Mouse (Mus musculus): ENCODE data around the gene Hist1h4i. TPM values are rescaled to one million over a fixed set of nuclear protein-coding genes. Genes with fewer than 3 reads are reported as not detected.
"Not testable (repeated sequence)": the region's sequence is repeated elsewhere in the genome, so short reads cannot be mapped to it uniquely, and the experiment has no call there.

The Hist1h4i gene
- 31.8 TPM for polyA plus RNA-seq (2012; fragmentation: generic; extraction: Trizol)
- long read RNA-seq, experiment 1, partial matches to known transcripts: 0 of 4 reads
- long read RNA-seq, experiment 1, other reads (novel, unspliced or antisense): 0 of 4 reads
- long read RNA-seq, experiment 2: 0 reads

DNA sequence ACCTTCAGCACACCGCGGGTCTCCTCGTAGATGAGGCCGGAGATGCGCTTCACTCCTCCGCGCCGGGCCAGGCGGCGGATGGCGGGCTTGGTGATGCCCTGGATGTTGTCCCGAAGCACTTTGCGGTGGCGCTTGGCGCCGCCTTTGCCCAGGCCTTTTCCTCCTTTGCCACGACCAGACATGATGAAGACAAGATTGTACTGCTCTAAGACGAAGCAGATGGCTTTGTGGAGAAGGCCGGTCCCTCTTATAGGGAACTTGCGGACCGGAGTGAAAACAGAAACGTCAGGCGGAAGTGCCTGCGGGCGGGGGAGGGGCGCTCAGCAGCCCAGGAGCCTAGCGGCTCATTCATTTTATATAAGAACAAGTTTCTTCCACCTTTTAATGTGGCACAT is at the start of gene Hist1h4i:
Gene Hist1h4i, minus strand, starts transcription at position 221 of the 395 bp plus-strand sequence.
- Histone ChIP-seq H3ac (ENCODE audit: control insufficient read depth, insufficient read length, low read depth) (peak within 1 kb of the TSS; percentile 87), H3K4me3 (ENCODE audit: insufficient read depth, poor library complexity, severe bottlenecking) (peak within 1 kb of the TSS; percentile 16)

GRCm38 (mm10) chr13:22084140-22084539 is 43.0 kb upstream of the Hist1h4i start, which contains the start of gene Vmn1r188:
Gene Vmn1r188 (plus strand): TSS chr13:22084440.
- H3K27me3 ChIP-seq (ENCODE audit: control insufficient read depth, insufficient read depth, insufficient read length); H3K36me3 ChIP-seq (ENCODE audit: control insufficient read depth, insufficient read depth); H3K79me2 ChIP-seq (ENCODE audit: control insufficient read depth, insufficient read depth); H3K79me3 ChIP-seq (ENCODE audit: low read depth); H3ac ChIP-seq (ENCODE audit: control insufficient read depth, insufficient read length, low read depth); H3K4me3 ChIP-seq (ENCODE audit: insufficient read depth, poor library complexity, severe bottlenecking): not testable (repeated sequence)

More for the DNA sequence above, at the start of gene Hist1h4i:
- H3K79me3 ChIP-seq (ENCODE audit: low read depth); H3K36me3 ChIP-seq (ENCODE audit: control insufficient read depth, insufficient read depth); H3K27me3 ChIP-seq (ENCODE audit: control insufficient read depth, insufficient read depth, insufficient read length); H3K79me2 ChIP-seq (ENCODE audit: control insufficient read depth, insufficient read depth): not testable (repeated sequence)

- Histone ChIP-seq H3K27me3 (ENCODE audit: control insufficient read depth, insufficient read depth, insufficient read length) (no peaks in the 10 kb centered on the region), H3K79me3 (ENCODE audit: low read depth) (no peaks in the 10 kb centered on the region), H3K4me3 (ENCODE audit: insufficient read depth, poor library complexity, severe bottlenecking) (no peak overlapping the region), H3K36me3 (ENCODE audit: control insufficient read depth, insufficient read depth) (no peaks in the 10 kb centered on the region), H3K79me2 (ENCODE audit: control insufficient read depth, insufficient read depth) (no peaks in the 10 kb centered on the region), H3ac (ENCODE audit: control insufficient read depth, insufficient read length, low read depth) (no peak overlapping the region)
- TF ChIP-seq CTCF (IDR thresholded peaks at IDR 0.05; ENCODE audit: control insufficient read depth, insufficient read depth, insufficient read length) (no peak), USF1 (IDR thresholded peaks at IDR 0.05; ENCODE audit: low read depth) (no peak), MYOG (IDR thresholded peaks at IDR 0.05; ENCODE audit: control insufficient read depth, extremely low read depth, insufficient read length) (no peak), MAX (IDR thresholded peaks at IDR 0.05) (no peak)
Observed at GRCm38 (mm10) chr13:22063468-22063867, 22.3 kb upstream of the Hist1h4i start.

- H3K79me2 ChIP-seq (ENCODE audit: control insufficient read depth, insufficient read depth): no peaks in the 10 kb centered on the region
- no peaks in the 10 kb centered on the region for H3K79me3 ChIP-seq (ENCODE audit: low read depth)
- H3K27me3 ChIP-seq (ENCODE audit: control insufficient read depth, insufficient read depth, insufficient read length): no peaks in the 10 kb centered on the region
- no peak for TF ChIP-seq MYOG (IDR thresholded peaks at IDR 0.05; ENCODE audit: control insufficient read depth, extremely low read depth, insufficient read length)
- TF ChIP-seq USF1 (IDR thresholded peaks at IDR 0.05; ENCODE audit: low read depth): no peak
- H3ac ChIP-seq (ENCODE audit: control insufficient read depth, insufficient read length, low read depth): no peak overlapping the region
- no peak overlapping the region for H3K4me3 ChIP-seq (ENCODE audit: insufficient read depth, poor library complexity, severe bottlenecking)
- H3K36me3 ChIP-seq (ENCODE audit: control insufficient read depth, insufficient read depth): no peaks in the 10 kb centered on the region
Observed at GRCm38 (mm10) chr13:22061422-22061821, 20.3 kb upstream of the Hist1h4i start.

GRCm38 (mm10) chr13:22053754-22054153 is 12.6 kb upstream of the Hist1h4i start:
- Histone ChIP-seq H3K36me3 (ENCODE audit: control insufficient read depth, insufficient read depth) (no peaks in the 10 kb centered on the region), H3ac (ENCODE audit: control insufficient read depth, insufficient read length, low read depth) (no peak overlapping the region), H3K79me3 (ENCODE audit: low read depth) (no peaks in the 10 kb centered on the region), H3K79me2 (ENCODE audit: control insufficient read depth, insufficient read depth) (no peaks in the 10 kb centered on the region), H3K4me3 (ENCODE audit: insufficient read depth, poor library complexity, severe bottlenecking) (no peak overlapping the region), H3K27me3 (ENCODE audit: control insufficient read depth, insufficient read depth, insufficient read length) (no peaks in the 10 kb centered on the region)
- TF ChIP-seq MYOG (IDR thresholded peaks at IDR 0.05; ENCODE audit: control insufficient read depth, extremely low read depth, insufficient read length) (no peak), MYOD1 (IDR thresholded peaks at IDR 0.05; ENCODE audit: control insufficient read depth, insufficient read length, low read depth) (no peak), CTCF (IDR thresholded peaks at IDR 0.05; ENCODE audit: control insufficient read depth, insufficient read depth, insufficient read length) (no peak)

DNA sequence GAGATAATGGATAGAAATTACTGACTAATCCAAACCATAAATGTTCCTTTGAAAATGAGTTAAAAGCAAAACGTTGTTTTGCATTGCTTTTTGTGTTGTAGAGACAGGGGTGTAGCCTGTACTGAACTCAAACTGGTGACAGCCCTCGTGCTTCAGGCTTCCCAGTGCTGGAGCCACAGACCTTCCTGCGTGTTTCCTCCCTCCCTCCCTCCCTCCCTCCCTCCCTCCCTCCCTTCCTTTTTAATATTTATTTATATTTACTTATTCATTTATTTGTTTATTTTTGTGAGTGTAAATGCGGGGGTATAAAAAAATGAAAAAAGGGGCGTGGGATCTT is 10.3 kb upstream of the Hist1h4i start:
- TF ChIP-seq MAX (IDR thresholded peaks at IDR 0.05) (no peak), MYOG (IDR thresholded peaks at IDR 0.05; ENCODE audit: control insufficient read depth, extremely low read depth, insufficient read length) (no peak)

DNA sequence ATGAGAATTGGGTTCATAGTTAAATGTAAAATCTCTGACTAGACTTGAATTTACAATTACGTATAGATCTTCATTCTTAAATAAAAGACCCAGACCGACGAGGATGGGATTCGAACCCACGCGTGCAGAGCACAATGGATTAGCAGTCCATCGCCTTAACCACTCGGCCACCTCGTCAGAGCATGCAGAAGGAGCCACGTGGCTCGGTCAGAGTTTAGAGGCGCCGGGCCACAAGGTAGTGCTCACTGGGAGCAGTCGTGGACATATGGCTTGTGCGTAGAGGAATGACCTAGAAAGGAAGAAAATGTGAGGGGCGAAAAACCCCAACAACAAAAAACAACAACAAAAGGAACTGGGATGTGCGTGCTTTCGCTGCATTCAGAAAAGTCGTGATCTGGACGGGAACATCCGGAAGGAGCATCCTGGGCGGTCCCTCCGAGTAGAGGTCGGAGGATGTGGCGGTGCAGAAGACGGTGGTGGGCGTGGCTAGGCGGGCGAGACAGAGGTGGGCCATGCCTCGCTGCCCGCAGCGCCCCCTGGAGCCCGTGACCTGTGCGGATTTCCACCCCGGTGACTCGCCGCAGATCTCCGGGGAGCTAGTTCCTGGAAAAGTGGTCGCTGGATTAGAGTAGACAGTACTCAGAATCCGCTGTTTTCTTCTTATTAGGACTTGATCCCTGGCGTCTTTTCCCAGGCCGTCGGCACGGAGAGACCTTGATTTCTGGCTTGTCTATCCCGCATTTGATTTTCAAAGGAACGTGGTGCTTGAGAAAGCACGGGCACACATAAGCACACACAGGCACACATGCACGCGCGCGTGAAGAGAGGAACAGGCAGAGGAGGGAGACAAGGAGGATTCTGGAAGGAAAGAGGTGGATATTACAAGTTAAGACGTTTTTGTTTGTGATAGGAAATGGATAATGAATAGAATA is 9.7 kb upstream of the Hist1h4i start:
- no peaks in the 10 kb centered on the region for H3K27me3 ChIP-seq (ENCODE audit: control insufficient read depth, insufficient read depth, insufficient read length)
- H3K79me3 ChIP-seq (ENCODE audit: low read depth): no peaks in the 10 kb centered on the region
- TF ChIP-seq CEBPB (IDR thresholded peaks at IDR 0.05; ENCODE audit: low read depth) (no peak), MYOG (IDR thresholded peaks at IDR 0.05; ENCODE audit: control insufficient read depth, extremely low read depth, insufficient read length) (no peak), CTCF (IDR thresholded peaks at IDR 0.05; ENCODE audit: control insufficient read depth, insufficient read depth, insufficient read length) (peak; percentile 91), USF1 (IDR thresholded peaks at IDR 0.05; ENCODE audit: low read depth) (no peak), MAX (IDR thresholded peaks at IDR 0.05) (peak; percentile 79), MYOD1 (IDR thresholded peaks at IDR 0.05; ENCODE audit: control insufficient read depth, insufficient read length, low read depth) (no peak), FOSL1 (IDR thresholded peaks at IDR 0.05; ENCODE audit: insufficient read depth, low read length, poor library complexity, severe bottlenecking) (no peak)
- peak overlapping the region; percentile 75 for H3ac ChIP-seq (ENCODE audit: control insufficient read depth, insufficient read length, low read depth)
- no peaks in the 10 kb centered on the region for H3K79me2 ChIP-seq (ENCODE audit: control insufficient read depth, insufficient read depth)
- H3K4me3 ChIP-seq (ENCODE audit: insufficient read depth, poor library complexity, severe bottlenecking): peak overlapping the region; percentile 34
- no peaks in the 10 kb centered on the region for H3K36me3 ChIP-seq (ENCODE audit: control insufficient read depth, insufficient read depth)

More for the DNA sequence above, 10.3 kb upstream of the Hist1h4i start:
- Histone ChIP-seq H3ac (ENCODE audit: control insufficient read depth, insufficient read length, low read depth) (no peak overlapping the region), H3K36me3 (ENCODE audit: control insufficient read depth, insufficient read depth) (no peaks in the 10 kb centered on the region), H3K4me3 (ENCODE audit: insufficient read depth, poor library complexity, severe bottlenecking) (peak overlapping the region; percentile 24), H3K79me2 (ENCODE audit: control insufficient read depth, insufficient read depth) (no peaks in the 10 kb centered on the region), H3K79me3 (ENCODE audit: low read depth) (no peaks in the 10 kb centered on the region), H3K27me3 (ENCODE audit: control insufficient read depth, insufficient read depth, insufficient read length) (no peaks in the 10 kb centered on the region)

All from C2C12 (cell line).